Mouse (Mus musculus) liver, embryonic 14.5 days (tissue): ENCODE measurements around the gene Cyp1a2. TPM values are rescaled to one million over a fixed set of nuclear protein-coding genes. Genes with fewer than 3 reads are reported as not detected.

ENCODE experiments used
- ATAC-seq: fragments of 200-750 bp; cut with Nextera tagmentation; 2 replicates; pipeline ENCODE4 v1.8.0; 2017; ENCODE audit warnings: moderate number of reproducible peaks, mild to moderate bottlenecking, moderate library complexity; ENCODE audit not compliant: insufficient read depth
- DNase-seq, 3 experiments: peaks; one replicate each; pipeline ENCODE4 v3.0.0-alpha.2; 2012 to 2013; ENCODE audit warnings: low read depth in 3 of 3, low spot score in 3 of 3
- H3K27ac ChIP-seq: fragments of 300-500 bp; sonication (generic); 2 replicates; pipeline ENCODE4 v1.5.1; 2014; ENCODE audit warnings: moderate library complexity, mild to moderate bottlenecking, control low read depth, inconsistent platforms
- H3K27me3 ChIP-seq: fragments of 300-500 bp; sonication (generic); 2 replicates; pipeline ENCODE4 v1.6.1; 2014; ENCODE audit warnings: mild to moderate bottlenecking, low read length, moderate library complexity; ENCODE audit not compliant: control insufficient read depth, insufficient read depth
- H3K36me3 ChIP-seq: fragments of 300-500 bp; sonication (generic); replicated peaks from 2 replicates; pipeline ENCODE4 v1.6.1; 2014; ENCODE audit warnings: low read depth; ENCODE audit not compliant: control insufficient read depth, insufficient read depth
- H3K4me1 ChIP-seq, 2 experiments: fragments of 200-500 bp in 1 of 2; fragments of 300-500 bp in 1 of 2; sonication (generic) in 1 of 2; replicated peaks; 2 replicates each; pipeline ENCODE4 v1.6.1; 2012 to 2014; ENCODE audit warnings: antibody characterized with exemption in 1 of 2, inconsistent platforms in 1 of 2, low read length in 1 of 2; ENCODE audit not compliant: control insufficient read depth in 2 of 2, insufficient read depth in 2 of 2
- H3K4me2 ChIP-seq: fragments of 300-500 bp; sonication (generic); 2 replicates; pipeline ENCODE4 v1.6.1; 2014; ENCODE audit warnings: low read depth, mild to moderate bottlenecking, control low read depth, moderate library complexity
- H3K4me3 ChIP-seq, 2 experiments: fragments of 200-500 bp in 1 of 2; fragments of 300-500 bp in 1 of 2; sonication (generic) in 1 of 2; 2 replicates each; pipeline ENCODE4 v1.5.1; 2012 to 2014; ENCODE audit warnings: low read depth in 2 of 2, low read length in 2 of 2, mild to moderate bottlenecking in 2 of 2, control low read depth in 1 of 2, inconsistent platforms in 1 of 2, moderate library complexity in 1 of 2; ENCODE audit not compliant: insufficient read depth in 1 of 2
- H3K9ac ChIP-seq: fragments of 300-500 bp; sonication (generic); replicated peaks from 2 replicates; pipeline ENCODE4 v1.6.1; 2014; ENCODE audit warnings: mild to moderate bottlenecking, control low read depth, moderate library complexity
- H3K9me3 ChIP-seq: fragments of 300-500 bp; sonication (generic); 2 replicates; pipeline ENCODE4 v1.6.1; 2016; ENCODE audit warnings: low read length, mixed read lengths; ENCODE audit not compliant: control insufficient read depth
- CTCF ChIP-seq: IDR thresholded peaks from 2 replicates; pipeline ENCODE4 v1.5.1; 2016; ENCODE audit warnings: antibody characterized with exemption, low read depth, control low read depth
- EP300 ChIP-seq: IDR thresholded peaks from 2 replicates; pipeline ENCODE4 v1.6.1; 2016; ENCODE audit warnings: antibody characterized with exemption, low read depth
- WGBS: fragments of 180-500 bp; shearing (Covaris S2); extraction: QIAGEN DNeasy Blood & Tissue Kit; methylation state at CpG from one replicate; pipeline ENCODE4 v1.1.7; 2014; ENCODE audit not compliant: insufficient replicate concordance; 5-methylcytosine and 5-hydroxymethylcytosine counted together
- polyA plus RNA-seq, 2 experiments: library from polyadenylated mRNA; depleted of rRNA in 1 of 2; stranded (reverse) in 1 of 2; unstranded in 1 of 2; fragments of >200 nt; fragmentation: Nextera tagmentation in 1 of 2; extraction: Ambion mirVana in 1 of 2; gene quantifications; 2 replicates each; pipeline versions ENCODE4 v1.2.1 to v1.2.3; 2012 to 2014

Gene Cyp1a2
- polyA plus RNA-seq, 2 experiments = 0.11 TPM

GRCm38 (mm10) chr9:57696380-57697285, 13.1 kb upstream of the Cyp1a2 start:
- Histone ChIP-seq H3K4me3 (peak overlapping the region; percentile 16 to 28), H3K27me3 (peaks cover 22% of the 10 kb centered on the region), H3K36me3 (no peaks in the 10 kb centered on the region), H3K4me2 (peak overlapping the region; percentile 55), H3K9ac (no peak overlapping the region; the same call in 1 of the 2 replicates), H3K9me3 (no peaks in the 10 kb centered on the region), H3K4me1 (peaks cover 5 to 9% of the 10 kb centered on the region in 2 experiments; a peak in 3 of 4 replicates), H3K27ac (no peak overlapping the region)
- ATAC-seq (peak; percentile 33; the same call in 1 of the 2 replicates), DNase-seq (no peak)
- WGBS = 2% methylated on average over 42 of the region's 42 CpGs
- no peak for TF ChIP-seq EP300
- TF ChIP-seq CTCF = peak; percentile 9; the same call in 1 of the 2 replicates

- DNase-seq (no peak), ATAC-seq (no peak)
- Histone ChIP-seq H3K4me2 (no peak overlapping the region), H3K4me1 (peaks cover 5 to 9% of the 10 kb centered on the region in 2 experiments; a peak in 3 of 4 replicates), H3K9me3 (no peaks in the 10 kb centered on the region), H3K27me3 (peaks cover 22% of the 10 kb centered on the region), H3K4me3 (no peak overlapping the region), H3K27ac (no peak overlapping the region), H3K9ac (no peak overlapping the region), H3K36me3 (no peaks in the 10 kb centered on the region)
- 83% methylated on average over 2 of the region's 2 CpGs for WGBS
- no peak for TF ChIP-seq CTCF
- no peak for TF ChIP-seq EP300
These were observed 10.6 kb upstream of the Cyp1a2 start for GRCm38 (mm10) chr9:57694108-57694507.

GRCm38 (mm10) chr9:57688606-57689005, 5.1 kb upstream of the Cyp1a2 start:
- Histone ChIP-seq H3K27me3 (peaks cover under 1% of the 10 kb centered on the region; the same call in 1 of the 2 replicates), H3K9me3 (no peaks in the 10 kb centered on the region), H3K4me1 (no peaks in the 10 kb centered on the region), H3K27ac (no peak overlapping the region), H3K4me2 (no peak overlapping the region), H3K36me3 (no peaks in the 10 kb centered on the region), H3K4me3 (no peak overlapping the region), H3K9ac (no peak overlapping the region)
- DNase-seq = no peak
- no peak for TF ChIP-seq EP300
- no peak for TF ChIP-seq CTCF
- ATAC-seq = no peak
- 66% methylated on average over 2 of the region's 2 CpGs for WGBS

- no peak overlapping the region for H3K4me3 ChIP-seq
- H3K9ac ChIP-seq = no peak overlapping the region
- ATAC-seq (no peak), DNase-seq (peak in 1 of 3 experiments; percentile 26)
- no peak overlapping the region for H3K4me2 ChIP-seq
- no peaks in the 10 kb centered on the region for H3K36me3 ChIP-seq
- H3K9me3 ChIP-seq = no peaks in the 10 kb centered on the region
- WGBS = 45% methylated on average over 2 of the region's 2 CpGs
- TF ChIP-seq EP300 = no peak
- peak; percentile 74 for TF ChIP-seq CTCF
- no peaks in the 10 kb centered on the region for H3K27me3 ChIP-seq
- no peak overlapping the region for H3K27ac ChIP-seq
- H3K4me1 ChIP-seq = no peaks in the 10 kb centered on the region
These were observed 4.7 kb upstream of the Cyp1a2 start for GRCm38 (mm10) chr9:57688158-57688557.

GRCm38 (mm10) chr9:57687751-57688150, 4.2 kb upstream of the Cyp1a2 start, which contains the start of gene Cyp1a1:
Gene Cyp1a1 (plus strand): TSS chr9:57687928.
- ATAC-seq = peak; percentile 43; the same call in 1 of the 2 replicates
- no peak within 1 kb of the TSS for H3K4me3 ChIP-seq
- no peaks in the 10 kb centered on the region for H3K27me3 ChIP-seq
- no peak for TF ChIP-seq CTCF
- no peak for TF ChIP-seq EP300
- no peak within 1 kb of the TSS for H3K9ac ChIP-seq
- H3K4me1 ChIP-seq = no peaks in the 10 kb centered on the region
- H3K27ac ChIP-seq = no peak within 1 kb of the TSS
- no peaks in the 10 kb centered on the region for H3K36me3 ChIP-seq
- H3K9me3 ChIP-seq = no peaks in the 10 kb centered on the region
- no peak for DNase-seq
- H3K4me2 ChIP-seq = no peak within 1 kb of the TSS
- 55% methylated on average over 2 of the region's 2 CpGs for WGBS
